Mouse (Mus musculus) left cerebral cortex, adult 11 months (tissue): ENCODE data around the gene Olfr1495.
"Not testable (repeated sequence)": the region's sequence is repeated elsewhere in the genome, so short reads cannot be mapped to it uniquely, and the experiment has no call there.

Experiments used
- DNase-seq: peaks from one replicate; pipeline ENCODE4 v3.0.0; 2022; ENCODE audit warnings: low spot score

The Olfr1495 gene

DNA sequence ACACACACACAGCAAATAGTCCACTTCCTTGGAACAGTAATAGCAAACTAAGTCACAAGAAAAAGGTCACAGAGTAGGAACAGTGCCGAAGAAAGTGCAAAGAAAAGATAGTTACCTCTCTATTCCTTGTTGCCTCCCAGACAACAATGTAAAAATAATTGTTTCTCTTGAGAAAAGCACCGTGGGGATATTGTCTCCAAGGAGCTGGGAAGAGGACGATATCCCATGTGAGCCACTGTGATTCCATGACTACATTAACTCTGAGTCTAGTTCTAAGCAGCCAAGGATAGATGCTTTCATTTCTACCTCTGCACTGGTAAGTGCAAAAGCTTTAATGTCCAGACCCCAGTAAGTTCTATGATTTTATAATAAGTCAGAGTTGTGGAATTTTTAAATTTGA, at the start of gene Olfr1495:
TSS of gene Olfr1495 (plus strand) at position 301 of the 400 bp plus-strand sequence.
- no peak for DNase-seq

DNA sequence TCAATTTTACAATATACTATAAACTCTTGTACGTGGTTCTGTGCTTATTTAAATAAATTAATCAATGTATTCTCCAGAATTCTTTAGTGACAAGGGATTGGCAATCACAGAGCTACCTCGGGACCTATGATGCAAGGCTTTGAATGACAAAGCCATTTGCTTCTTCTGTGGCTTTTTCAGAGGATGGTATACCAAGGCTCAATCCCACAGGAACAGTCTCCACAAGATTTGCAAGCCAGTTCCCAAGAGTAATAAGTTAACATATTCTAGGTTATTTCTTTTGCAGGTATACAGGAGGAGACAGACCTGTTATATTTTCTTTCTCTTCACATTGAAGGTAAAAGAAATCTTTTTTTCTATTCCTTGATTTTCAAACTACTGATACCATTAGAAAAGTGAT, 41.4 kb upstream of the Olfr1495 start, which contains the start of gene Olfr1493-ps1:
TSS of gene Olfr1493-ps1 (plus strand) at position 301 of the 400 bp plus-strand sequence.
- no peak for DNase-seq

DNA sequence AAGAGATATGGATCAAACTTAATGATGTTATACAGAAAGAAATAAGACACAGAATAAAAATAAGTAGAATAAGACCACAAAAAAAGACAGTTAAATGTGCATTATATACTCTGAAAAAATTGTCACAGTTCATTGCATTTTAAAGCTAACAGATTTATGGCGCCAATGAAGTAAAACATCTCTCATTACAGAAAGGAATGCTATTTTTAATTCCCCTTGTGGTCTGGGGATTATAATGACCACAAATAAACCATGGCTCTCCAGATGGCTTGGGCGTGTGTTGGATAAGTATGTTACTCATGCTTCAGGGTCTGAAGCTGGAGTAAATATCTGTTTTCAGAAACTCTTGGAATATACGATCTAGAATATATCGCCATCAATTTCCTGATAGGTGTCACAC, 25.0 kb upstream of the Olfr1495 start, which contains the start of gene Olfr1494:
TSS of gene Olfr1494 (plus strand) at position 301 of the 400 bp plus-strand sequence.
- no peak for DNase-seq

DNA sequence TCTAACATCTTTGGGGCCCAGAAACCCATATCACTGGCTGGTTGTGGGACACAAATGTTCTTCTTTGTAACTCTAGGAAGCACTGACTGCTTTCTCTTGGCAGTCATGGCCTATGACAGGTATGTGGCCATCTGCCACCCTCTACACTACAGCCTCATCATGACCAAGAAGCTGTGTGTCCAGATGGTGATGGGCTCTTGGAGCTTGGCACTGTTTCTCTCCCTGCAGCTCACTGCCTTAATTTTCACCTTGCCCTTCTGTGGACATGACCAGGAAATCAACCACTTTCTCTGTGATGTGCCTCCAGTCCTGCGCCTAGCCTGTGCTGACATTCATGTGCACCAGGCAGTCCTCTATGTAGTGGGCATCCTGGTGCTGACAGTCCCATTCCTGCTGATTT, 15.0 kb upstream of the Olfr1495 start:
- no peak for DNase-seq

DNA sequence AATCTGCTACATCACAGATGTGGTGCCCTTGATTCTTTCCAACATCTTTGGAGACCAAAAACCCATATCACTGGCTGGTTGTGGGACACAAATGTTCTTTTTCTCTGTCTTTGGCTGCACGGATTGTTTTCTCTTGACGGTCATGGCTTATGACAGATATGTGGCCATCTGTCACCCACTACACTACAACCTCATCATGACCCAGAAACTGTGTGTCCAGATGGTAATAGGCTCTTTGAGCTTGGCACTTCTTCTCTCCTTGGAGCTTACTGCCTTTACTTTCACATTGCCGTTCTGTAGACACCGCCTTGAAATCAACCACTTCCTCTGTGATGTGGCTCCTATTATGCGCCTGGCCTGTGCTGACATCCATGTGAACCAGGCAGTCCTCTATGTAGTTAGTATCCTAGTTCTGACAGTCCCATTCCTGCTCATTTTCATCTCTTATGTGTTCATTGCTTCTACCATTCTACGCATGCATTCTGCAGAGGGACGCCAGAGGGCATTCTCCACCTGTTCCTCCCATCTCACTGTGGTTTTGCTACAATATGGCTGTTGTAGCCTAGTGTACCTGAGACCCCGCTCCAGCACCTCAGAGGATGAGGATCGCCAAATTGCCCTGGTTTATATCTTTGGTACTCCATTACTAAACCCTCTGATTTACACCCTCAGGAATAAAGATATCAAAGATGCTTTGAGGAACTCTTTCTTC, 4.3 kb downstream of the Olfr1495 start:
- no peak for DNase-seq

DNA sequence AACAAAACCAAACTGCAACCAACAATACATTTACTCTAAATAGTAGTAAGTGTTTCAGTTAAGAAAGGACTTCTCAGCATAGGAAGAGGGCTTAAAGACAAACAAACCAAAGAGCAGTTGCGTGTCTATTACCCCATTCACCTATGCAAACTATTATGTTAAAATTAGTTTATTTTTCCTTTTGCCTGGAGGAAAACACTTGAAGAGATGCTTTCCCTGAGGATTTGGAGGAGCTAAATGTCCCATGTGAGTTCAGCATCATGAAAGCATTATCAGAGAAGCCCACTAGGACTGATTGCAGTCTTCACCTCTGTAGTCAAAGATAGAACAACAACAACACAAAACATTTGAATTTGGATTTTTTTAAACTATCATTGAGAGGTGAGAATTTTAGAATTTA, 13.2 kb downstream of the Olfr1495 start, which contains the start of gene Olfr1496:
TSS of gene Olfr1496 (plus strand) at position 301 of the 400 bp plus-strand sequence.
- DNase-seq, result no peak

DNA sequence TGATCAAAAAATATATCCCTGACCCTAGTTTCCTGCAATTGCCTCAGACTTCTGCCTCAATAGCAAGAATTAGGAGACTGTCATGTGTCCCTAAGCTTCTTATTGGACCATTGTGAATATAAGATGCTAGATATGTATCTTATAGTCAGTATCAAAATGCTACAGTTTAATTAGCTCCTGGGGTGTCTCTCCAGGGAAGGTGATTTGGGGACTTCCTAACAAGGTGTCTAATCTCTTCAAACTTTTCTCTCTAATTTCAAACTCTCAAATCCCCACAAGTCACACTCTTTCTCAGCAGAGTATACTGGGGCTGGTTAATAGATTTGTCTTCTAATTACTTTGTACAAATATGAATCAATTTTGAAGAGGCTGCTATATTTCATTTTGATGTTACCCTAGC, 33.7 kb downstream of the Olfr1495 start, which contains the start of gene Olfr1497:
TSS of gene Olfr1497 (minus strand) at position 101 of the 400 bp plus-strand sequence.
- DNase-seq, result no peak

DNA sequence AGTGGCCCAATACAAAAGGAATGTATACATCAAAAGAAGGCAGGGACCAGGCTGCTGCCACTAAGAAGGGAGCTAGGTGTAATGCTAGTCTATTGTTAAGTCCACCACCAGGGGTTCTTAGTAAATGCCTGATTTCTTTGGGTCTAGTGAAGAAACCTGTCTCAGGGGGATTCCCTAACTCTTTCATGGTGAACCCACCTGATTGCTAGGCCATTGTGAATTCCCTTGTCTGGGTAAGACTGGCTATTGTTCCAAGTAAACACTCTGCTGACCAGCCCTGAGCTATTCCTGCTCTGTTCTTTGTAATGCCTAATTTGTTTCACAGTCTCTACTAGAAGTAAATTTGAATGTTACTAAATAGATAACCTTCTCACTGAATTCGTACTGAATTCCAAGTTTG, 41.1 kb downstream of the Olfr1495 start:
- DNase-seq, result not testable (repeated sequence)

DNA sequence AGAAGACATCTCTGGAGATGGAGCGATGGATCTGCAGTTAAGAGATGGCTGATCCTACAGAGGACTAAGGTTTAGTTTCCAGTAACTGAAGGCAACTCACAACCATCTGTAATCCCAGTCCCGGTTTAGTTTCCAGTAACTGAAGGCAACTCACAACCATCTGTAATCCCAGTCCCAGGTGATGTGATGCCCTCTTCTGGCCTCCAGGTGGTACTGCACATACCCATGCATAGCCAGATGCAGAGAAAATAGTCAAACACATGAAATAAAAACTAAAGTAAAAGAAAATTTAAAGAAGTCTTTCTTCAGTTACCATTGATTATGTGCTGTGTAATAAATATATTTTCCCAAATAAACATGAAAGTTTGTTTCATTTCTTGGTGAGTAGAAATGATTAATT, 48.4 kb downstream of the Olfr1495 start:
- no peak for DNase-seq

DNA sequence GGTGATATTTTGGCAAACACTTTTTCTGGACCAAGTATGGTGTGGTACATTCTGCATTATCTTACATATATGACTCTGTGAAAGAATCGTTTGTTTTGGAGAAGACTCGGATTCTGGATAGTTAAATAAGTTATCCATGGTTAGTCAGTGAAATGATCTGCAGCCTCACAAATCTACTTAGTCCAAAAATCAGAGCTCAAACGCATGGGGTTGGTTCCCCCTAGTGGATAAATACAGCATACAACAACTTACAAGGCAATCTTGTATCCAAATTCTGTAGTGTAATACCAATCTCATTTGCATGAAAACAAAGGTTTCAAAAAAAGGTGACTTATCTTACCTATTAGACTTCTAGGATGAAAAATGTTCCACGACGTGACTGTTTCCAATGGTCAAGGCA, 54.4 kb downstream of the Olfr1495 start:
- no peak for DNase-seq

DNA sequence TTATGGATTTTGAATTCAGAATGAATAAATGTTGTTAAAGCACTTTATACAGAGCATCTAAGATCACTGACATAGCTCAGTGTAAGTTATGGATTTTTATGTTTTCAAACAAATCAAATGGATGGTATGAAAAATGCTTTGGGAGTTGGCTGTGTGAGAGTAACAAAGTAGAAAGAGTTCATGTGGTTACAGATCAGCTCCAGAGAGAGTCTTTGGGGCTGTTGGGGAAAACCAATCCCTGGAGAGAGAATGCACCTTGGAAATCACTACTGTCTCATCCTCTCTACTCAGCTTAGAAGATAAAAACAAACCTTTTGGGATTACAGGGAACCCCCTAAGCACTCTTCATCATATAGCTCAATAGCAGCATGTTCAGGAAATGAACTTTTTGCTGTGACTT, 54.9 kb downstream of the Olfr1495 start, which contains the start of gene Olfr1499:
TSS of gene Olfr1499 (minus strand) at position 101 of the 400 bp plus-strand sequence.
- DNase-seq, result no peak
